Mouse (Mus musculus) kidney, embryonic 16.5 days (tissue): ENCODE data around the gene Abhd2. TPM values are rescaled to one million over a fixed set of nuclear protein-coding genes. Genes with fewer than 3 reads are reported as not detected.
"Not testable (repeated sequence)": the region's sequence is repeated elsewhere in the genome, so short reads cannot be mapped to it uniquely, and the experiment has no call there.

Experiments
- ATAC-seq: fragments of 200-750 bp; cut with Nextera tagmentation; 2 replicates; pipeline ENCODE4 v1.8.0; 2017; ENCODE audit warnings: moderate TSS enrichment; ENCODE audit not compliant: low FRiP score, low TSS enrichment
- H3K27ac ChIP-seq: fragments of 300-500 bp; sonication (generic); 2 replicates; pipeline ENCODE4 v1.5.1; 2014; ENCODE audit warnings: low read length
- H3K27me3 ChIP-seq: fragments of 300-500 bp; sonication (generic); 2 replicates; pipeline ENCODE4 v1.6.1; 2014; ENCODE audit warnings: low read length, control low read depth, mixed read lengths; ENCODE audit not compliant: insufficient read depth
- H3K36me3 ChIP-seq: fragments of 300-500 bp; sonication (generic); 2 replicates; pipeline ENCODE4 v1.6.1; 2014; ENCODE audit warnings: low read length, control low read depth, mixed read lengths; ENCODE audit not compliant: insufficient read depth
- H3K4me1 ChIP-seq: fragments of 300-500 bp; sonication (generic); 2 replicates; pipeline ENCODE4 v1.6.1; 2014; ENCODE audit warnings: low read length, control low read depth, mixed read lengths; ENCODE audit not compliant: insufficient read depth
- H3K4me2 ChIP-seq: fragments of 300-500 bp; sonication (generic); replicated peaks from 2 replicates; pipeline ENCODE4 v1.6.1; 2014; ENCODE audit warnings: low read depth, low read length
- H3K4me3 ChIP-seq: fragments of 300-500 bp; sonication (generic); 2 replicates; pipeline ENCODE4 v1.5.1; 2014; ENCODE audit warnings: mild to moderate bottlenecking, low read length
- H3K9ac ChIP-seq: fragments of 300-500 bp; sonication (generic); replicated peaks from 2 replicates; pipeline ENCODE4 v1.6.1; 2014; ENCODE audit warnings: low read length
- H3K9me3 ChIP-seq: fragments of 300-500 bp; sonication (generic); 2 replicates; pipeline ENCODE4 v1.6.1; 2016; ENCODE audit warnings: low read length, control low read depth
- WGBS: fragments of 180-500 bp; shearing (Covaris S2); extraction: QIAGEN DNeasy Blood & Tissue Kit; methylation state at CpG from one replicate; pipeline ENCODE4 v1.1.7; 2014; 5-methylcytosine and 5-hydroxymethylcytosine counted together
- polyA plus RNA-seq: library from polyadenylated mRNA; unstranded; fragments of >200 nt; fragmentation: Nextera tagmentation; extraction: Ambion mirVana; gene quantifications from 2 replicates; pipeline ENCODE4 v1.2.1, GENCODE M21; 2015

The Abhd2 gene
- polyA plus RNA-seq, 1 experiment from 2014 or later = 11.0 TPM

DNA sequence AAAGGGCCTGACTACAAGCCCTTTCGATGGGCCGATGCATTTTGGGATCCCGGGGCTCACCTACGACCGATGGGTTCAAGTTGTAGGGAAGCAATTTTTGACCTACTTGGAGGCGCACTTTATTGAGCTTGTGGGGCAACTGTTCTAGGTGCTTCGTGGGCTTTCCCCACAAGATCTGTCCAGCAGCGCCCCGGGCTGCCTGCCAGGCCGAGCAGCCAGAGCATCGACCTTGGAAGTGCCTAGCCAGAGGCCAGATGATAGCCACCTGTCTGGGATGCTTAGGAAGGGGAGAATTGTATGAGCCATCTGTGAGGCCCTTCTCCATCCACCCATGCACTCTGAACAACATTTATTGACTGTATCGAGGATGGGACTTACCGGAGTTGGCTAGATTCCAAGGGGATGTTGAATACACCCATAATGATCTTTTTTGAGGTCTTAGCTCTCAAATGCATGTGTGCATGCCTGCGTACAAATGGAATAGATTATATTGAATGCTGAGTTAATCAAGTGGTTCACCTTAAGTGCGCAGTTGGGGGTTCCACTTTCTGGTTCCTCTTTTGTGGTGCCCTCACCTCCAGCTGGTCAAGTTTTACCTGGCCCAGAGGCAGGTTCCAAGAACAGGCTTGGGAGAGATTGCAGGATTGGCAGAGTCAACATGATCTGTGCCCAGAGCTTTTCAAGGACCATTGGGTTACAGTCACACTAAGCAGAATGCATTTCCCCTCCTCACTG, 906 bp downstream of the Abhd2 start:
- Histone ChIP-seq H3K36me3 (no peaks in the 10 kb centered on the region), H3K4me3 (peak overlapping the region; percentile 88), H3K27ac (peak overlapping the region; percentile 74), H3K4me2 (peak overlapping the region; percentile 76), H3K9ac (peak overlapping the region; percentile 83), H3K27me3 (no peaks in the 10 kb centered on the region), H3K9me3 (no peaks in the 10 kb centered on the region), H3K4me1 (peaks cover 53% of the 10 kb centered on the region)
- WGBS = 13% methylated on average over 15 of the region's 15 CpGs
- no peak for ATAC-seq

DNA sequence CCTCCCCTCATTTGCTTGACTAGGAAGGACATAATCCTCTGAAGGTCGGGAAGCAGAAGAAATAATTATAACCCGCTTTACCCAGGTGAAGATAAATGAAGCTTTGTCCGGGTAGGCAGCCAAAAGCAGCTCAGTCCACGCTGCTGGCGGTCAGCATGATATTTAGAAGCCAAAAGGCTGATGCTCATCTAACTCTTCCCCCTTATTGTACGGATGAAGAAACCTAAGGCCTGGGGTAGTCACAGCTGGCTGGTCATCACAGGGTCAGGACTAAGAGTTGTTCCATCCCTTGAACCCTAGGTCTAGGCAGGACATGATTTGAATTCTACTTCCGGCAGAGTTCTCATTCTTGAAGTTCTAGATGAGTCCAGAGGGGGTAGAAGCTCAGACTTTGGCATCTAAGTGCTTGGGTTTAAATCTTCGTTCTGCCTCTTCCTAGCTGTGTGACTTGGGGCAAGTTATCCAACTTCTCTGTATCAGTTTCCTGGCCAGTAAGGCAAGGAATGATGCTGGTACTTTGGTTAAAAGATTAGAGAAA, 1.5 kb downstream of the Abhd2 start:
- no peaks in the 10 kb centered on the region for H3K9me3 ChIP-seq
- H3K36me3 ChIP-seq = no peaks in the 10 kb centered on the region
- H3K27ac ChIP-seq = peak overlapping the region; percentile 74; the same call in 1 of the 2 replicates
- 57% methylated on average over 8 of the region's 8 CpGs for WGBS
- H3K9ac ChIP-seq = peak overlapping the region; percentile 83; the same call in 1 of the 2 replicates
- peak overlapping the region; percentile 88 for H3K4me3 ChIP-seq
- peaks cover 59% of the 10 kb centered on the region for H3K4me1 ChIP-seq
- H3K27me3 ChIP-seq = no peaks in the 10 kb centered on the region
- H3K4me2 ChIP-seq = peak overlapping the region; percentile 76
- ATAC-seq = no peak

DNA sequence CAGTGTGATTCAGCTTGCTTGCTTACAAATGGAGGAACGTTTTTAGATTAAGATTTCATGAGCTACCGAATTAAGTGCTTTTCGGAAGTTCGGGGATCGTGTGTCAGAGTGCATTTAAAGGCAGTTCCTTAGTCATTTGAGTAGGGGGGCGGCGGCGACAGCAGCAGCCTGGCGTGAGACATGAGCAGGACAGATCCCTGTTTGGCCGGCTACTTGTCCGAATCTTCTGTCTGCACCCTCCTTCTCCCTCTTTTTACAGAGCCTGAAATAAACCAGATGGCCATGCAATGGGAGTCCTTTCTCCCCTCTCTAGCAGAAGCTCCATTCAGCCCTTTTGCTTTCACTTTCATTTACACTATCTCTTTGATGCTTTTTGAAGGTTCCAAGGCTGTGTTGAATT, 2.3 kb downstream of the Abhd2 start:
- peaks cover 58% of the 10 kb centered on the region for H3K4me1 ChIP-seq
- H3K9ac ChIP-seq = peak overlapping the region; percentile 1; the same call in 1 of the 2 replicates
- H3K36me3 ChIP-seq = no peaks in the 10 kb centered on the region
- ATAC-seq = no peak
- no peaks in the 10 kb centered on the region for H3K9me3 ChIP-seq
- peak overlapping the region; percentile 31 for H3K4me3 ChIP-seq
- no peaks in the 10 kb centered on the region for H3K27me3 ChIP-seq
- H3K4me2 ChIP-seq = peak overlapping the region; percentile 76
- 0 out of 2 replicates have a peak overlapping the region, but pooled peaks have one; percentile 29 for H3K27ac ChIP-seq
- WGBS = 11% methylated on average over 11 of the region's 11 CpGs

- no peaks in the 10 kb centered on the region for H3K36me3 ChIP-seq
- H3K27me3 ChIP-seq = no peaks in the 10 kb centered on the region
- 70% methylated on average over 13 of the region's 13 CpGs for whole genome bisulfite sequencing
- no peak overlapping the region for H3K9ac ChIP-seq
- peaks cover 53% of the 10 kb centered on the region for H3K4me1 ChIP-seq
- H3K4me3 ChIP-seq = no peak overlapping the region
- no peak overlapping the region for H3K27ac ChIP-seq
- no peak for ATAC-seq
- H3K4me2 ChIP-seq = no peak overlapping the region
- H3K9me3 ChIP-seq = no peaks in the 10 kb centered on the region
Measured at GRCm38 (mm10) chr7:79278432-79278831, 5.4 kb downstream of the Abhd2 start.

DNA sequence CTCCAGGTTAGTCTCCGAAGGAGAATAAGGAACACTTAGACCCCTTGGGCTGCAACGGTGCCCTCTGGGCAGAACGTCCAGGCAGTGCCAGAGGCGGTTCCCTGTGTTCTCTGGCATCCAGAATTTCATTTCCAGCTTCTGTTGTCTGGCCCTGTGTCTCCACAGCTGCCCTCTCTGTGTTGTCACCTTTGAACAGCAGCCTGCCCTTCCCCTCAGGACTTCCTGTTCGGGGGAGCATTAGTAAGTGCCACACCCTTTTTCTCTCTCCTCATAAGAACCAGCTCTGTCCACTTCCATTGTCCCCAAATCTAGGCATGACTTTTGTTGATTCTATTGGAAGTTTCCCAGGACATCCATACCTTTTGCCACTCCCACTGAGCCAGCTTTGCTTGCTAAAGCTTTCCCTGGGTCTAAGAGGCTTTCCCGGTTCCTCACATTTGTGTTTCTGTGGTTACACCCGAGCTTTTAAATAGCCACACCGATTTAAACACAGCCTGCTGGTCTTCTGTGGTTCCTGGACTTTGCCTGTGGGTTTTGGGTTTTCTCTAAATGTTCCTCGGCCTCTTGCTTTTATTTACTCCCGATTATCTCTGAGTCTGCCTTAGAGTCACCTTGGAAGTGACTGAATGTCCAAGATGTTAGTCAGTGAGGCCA, 6.5 kb downstream of the Abhd2 start:
- H3K27ac ChIP-seq = no peak overlapping the region
- no peak overlapping the region for H3K4me3 ChIP-seq
- H3K4me1 ChIP-seq = peaks cover 47% of the 10 kb centered on the region
- no peaks in the 10 kb centered on the region for H3K27me3 ChIP-seq
- H3K36me3 ChIP-seq = no peaks in the 10 kb centered on the region
- 0 out of 2 replicates have a peak overlapping the region, but pooled peaks have one; percentile 20 for H3K9ac ChIP-seq
- WGBS = 68% methylated on average over 10 of the region's 10 CpGs
- no peaks in the 10 kb centered on the region for H3K9me3 ChIP-seq
- H3K4me2 ChIP-seq = no peak overlapping the region
- no peak for ATAC-seq

GRCm38 (mm10) chr7:79282883-79283670, 10.1 kb downstream of the Abhd2 start:
- no peak overlapping the region for H3K4me2 ChIP-seq
- ATAC-seq = no peak
- no peaks in the 10 kb centered on the region for H3K27me3 ChIP-seq
- no peak overlapping the region for H3K27ac ChIP-seq
- H3K9me3 ChIP-seq = no peaks in the 10 kb centered on the region
- 87% methylated on average over 12 of the region's 12 CpGs for WGBS
- peaks cover 21% of the 10 kb centered on the region for H3K4me1 ChIP-seq
- H3K36me3 ChIP-seq = no peaks in the 10 kb centered on the region
- H3K4me3 ChIP-seq = no peak overlapping the region
- H3K9ac ChIP-seq = no peak overlapping the region

GRCm38 (mm10) chr7:79283671-79283941, 10.6 kb downstream of the Abhd2 start:
- not testable (repeated sequence) for ATAC-seq, H3K4me3 ChIP-seq, H3K9me3 ChIP-seq, H3K4me2 ChIP-seq, H3K27ac ChIP-seq, H3K36me3 ChIP-seq, H3K9ac ChIP-seq, H3K27me3 ChIP-seq
- H3K4me1 ChIP-seq = peaks cover 16% of the 10 kb centered on the region
- WGBS = 52% methylated on average over 1 of the region's 1 CpGs

- Histone ChIP-seq H3K27me3 (no peaks in the 10 kb centered on the region), H3K4me2 (no peak overlapping the region), H3K9me3 (no peaks in the 10 kb centered on the region), H3K9ac (no peak overlapping the region), H3K27ac (no peak overlapping the region), H3K4me1 (peaks cover 9% of the 10 kb centered on the region), H3K36me3 (no peaks in the 10 kb centered on the region), H3K4me3 (no peak overlapping the region)
- 63% methylated on average over 14 of the region's 14 CpGs for WGBS
- no peak for ATAC-seq
Measured at GRCm38 (mm10) chr7:79284160-79284888, 11.3 kb downstream of the Abhd2 start.

- no peak for ATAC-seq
- WGBS = 88% methylated on average over 8 of the region's 8 CpGs
- Histone ChIP-seq H3K9me3 (no peaks in the 10 kb centered on the region), H3K4me1 (0 out of 2 replicates have a peak, but pooled peaks cover 5% of the 10 kb centered on the region), H3K36me3 (no peaks in the 10 kb centered on the region), H3K4me2 (no peak overlapping the region), H3K9ac (no peak overlapping the region), H3K27ac (no peak overlapping the region), H3K27me3 (no peaks in the 10 kb centered on the region), H3K4me3 (no peak overlapping the region)
Measured at GRCm38 (mm10) chr7:79284889-79285280, 11.9 kb downstream of the Abhd2 start.
